Mouse (Mus musculus) layer of hippocampus, adult 9-11 months (tissue): ENCODE measurements around the gene Amdhd2.
A peak's percentile ranks its signal among the peaks of the same experiment; 100 is the strongest.

Experiments
- DNase-seq: peaks from one replicate; pipeline ENCODE4 v3.0.0; 2022

Gene Amdhd2

GRCm38 (mm10) chr17:24197032-24197824, 33.7 kb upstream of the Amdhd2 start:
- peak; percentile 78 for DNase-seq

GRCm38 (mm10) chr17:24195349-24195748, 31.8 kb upstream of the Amdhd2 start:
- no peak for DNase-seq

DNA sequence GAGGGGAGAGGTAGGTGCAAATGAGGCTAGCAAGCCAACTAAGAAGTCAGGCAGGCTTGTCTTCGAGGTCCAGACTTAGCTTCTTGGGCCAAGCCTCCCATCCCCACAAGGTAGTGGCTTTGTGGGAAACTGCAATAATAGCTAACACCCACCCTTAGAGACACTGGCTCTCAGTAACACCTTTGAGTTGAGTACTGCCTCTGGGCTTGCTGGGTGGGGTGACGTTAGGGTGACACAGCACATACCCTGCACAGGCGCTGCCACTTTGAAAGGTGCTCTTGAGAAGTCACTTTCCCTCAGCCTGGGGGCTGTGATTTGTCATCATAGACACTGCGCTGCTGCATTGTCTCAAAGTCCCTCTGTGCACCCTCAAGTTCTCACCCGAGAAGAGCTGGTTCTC, 30.2 kb upstream of the Amdhd2 start:
- DNase-seq, result no peak

DNA sequence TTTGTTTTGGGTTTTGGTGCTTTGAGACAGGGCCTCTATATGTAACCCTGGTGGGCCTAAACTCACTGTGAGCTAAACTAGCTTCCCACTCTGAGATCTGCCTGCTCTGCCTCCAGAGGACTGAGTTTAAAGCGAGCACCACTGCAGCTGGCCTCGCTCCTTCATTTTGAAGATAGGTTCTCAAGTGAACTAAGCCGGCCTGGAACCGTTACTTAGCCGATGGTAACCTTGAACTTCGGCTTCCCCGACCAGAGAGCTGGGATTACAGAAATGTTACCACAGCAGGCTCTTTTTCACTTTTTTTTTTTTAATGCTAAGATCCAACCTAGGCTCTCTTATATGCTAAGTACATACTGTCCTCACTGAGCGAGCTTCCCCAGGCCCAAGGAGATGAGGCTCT, 29.7 kb upstream of the Amdhd2 start:
- DNase-seq, result no peak

GRCm38 (mm10) chr17:24192848-24193247, 29.3 kb upstream of the Amdhd2 start:
- no peak for DNase-seq

DNA sequence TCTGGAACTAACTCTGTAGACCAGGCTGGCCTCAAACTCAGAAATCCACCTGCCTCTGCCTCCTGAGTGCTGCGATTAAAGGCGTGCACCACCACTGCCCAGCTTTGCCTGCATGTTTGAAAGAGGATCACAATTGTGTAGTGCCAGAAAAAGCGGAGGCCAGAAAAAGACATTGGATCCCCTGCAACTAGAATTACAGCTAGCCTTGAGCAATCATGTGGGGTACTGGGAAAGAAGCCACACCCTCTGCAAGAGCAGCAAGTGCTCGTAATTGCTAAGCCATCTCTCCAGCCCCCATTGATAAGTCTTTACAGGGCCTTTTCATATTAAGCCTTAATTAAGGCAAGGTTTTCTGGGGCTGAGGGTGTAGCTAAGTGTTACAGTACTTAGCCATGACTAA, 27.9 kb upstream of the Amdhd2 start:
- DNase-seq, result no peak

DNA sequence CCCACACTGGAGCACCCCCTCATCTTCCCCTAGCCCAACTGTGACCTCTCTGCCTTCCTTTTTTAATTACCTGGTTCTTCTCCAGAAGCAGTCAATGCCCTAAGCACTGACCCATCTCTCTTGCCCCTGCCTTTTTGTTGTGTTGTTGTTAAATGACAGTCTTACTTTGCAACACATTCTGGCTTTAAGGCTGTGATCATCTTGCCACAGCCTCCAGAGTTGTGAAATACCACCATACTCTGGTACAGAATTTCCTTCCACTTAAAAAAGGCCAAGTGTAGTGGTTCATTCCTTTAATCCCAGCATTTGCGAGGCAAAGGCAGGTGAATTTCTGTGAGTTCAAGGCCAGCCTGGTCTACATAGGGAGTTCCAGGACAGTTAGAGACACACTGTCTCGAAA, 27.4 kb upstream of the Amdhd2 start:
- DNase-seq, result no peak

GRCm38 (mm10) chr17:24174259-24174658, 10.7 kb upstream of the Amdhd2 start:
- no peak for DNase-seq

GRCm38 (mm10) chr17:24173423-24173822, 9.9 kb upstream of the Amdhd2 start:
- peak; percentile 62 for DNase-seq

DNA sequence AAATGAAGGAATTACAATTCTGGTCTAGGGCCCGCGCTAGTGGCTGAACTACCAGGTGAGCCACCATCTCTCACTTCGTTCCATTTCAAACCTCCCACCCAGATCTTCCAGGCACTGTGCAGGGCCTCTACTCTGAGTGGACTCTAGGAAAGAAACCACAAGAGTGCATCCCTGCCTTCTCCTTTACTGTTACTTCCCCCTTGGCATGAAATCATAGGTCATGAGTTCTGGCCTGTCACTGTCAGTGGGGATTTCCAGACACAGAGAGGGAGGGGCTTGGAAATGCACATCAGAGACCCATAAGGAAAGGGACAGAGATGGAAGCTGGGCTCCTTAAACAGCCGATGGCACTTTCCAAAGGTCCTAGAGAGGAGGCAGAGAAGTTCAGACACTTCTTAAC, 8.2 kb upstream of the Amdhd2 start:
- no peak for DNase-seq

DNA sequence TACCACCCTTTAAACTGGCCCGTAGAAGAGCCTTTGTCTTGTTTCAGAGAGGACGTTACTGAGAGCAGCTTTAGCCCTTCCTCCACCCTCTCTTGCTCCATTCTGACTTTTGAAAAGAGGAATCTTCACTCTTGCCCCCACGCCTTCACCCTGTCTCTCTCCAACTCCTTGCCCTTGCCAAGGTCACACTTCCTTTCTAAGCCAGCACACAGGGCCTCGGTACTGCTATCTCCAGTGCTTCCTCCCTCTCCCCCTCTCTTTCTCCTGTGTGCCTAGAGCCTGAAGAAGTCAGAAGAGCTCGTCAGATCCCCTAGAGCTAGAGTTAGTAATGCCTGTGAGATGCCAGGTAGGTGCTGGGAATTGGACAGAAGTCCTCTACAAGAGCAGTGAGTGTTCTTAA, 7.2 kb upstream of the Amdhd2 start:
- peak; percentile 54 for DNase-seq

GRCm38 (mm10) chr17:24170125-24170524, 6.6 kb upstream of the Amdhd2 start:
- DNase-seq, result no peak

GRCm38 (mm10) chr17:24169317-24170065, 5.9 kb upstream of the Amdhd2 start, which contains the start of gene Atp6v0c:
TSS of gene Atp6v0c (minus strand) at chr17:24169702.
- peak; percentile 97 for DNase-seq

GRCm38 (mm10) chr17:24168590-24169277, 5.2 kb upstream of the Amdhd2 start:
- DNase-seq, result peak; percentile 83

- DNase-seq, result no peak
Observed at GRCm38 (mm10) chr17:24167891-24168505, 4.4 kb upstream of the Amdhd2 start.

DNA sequence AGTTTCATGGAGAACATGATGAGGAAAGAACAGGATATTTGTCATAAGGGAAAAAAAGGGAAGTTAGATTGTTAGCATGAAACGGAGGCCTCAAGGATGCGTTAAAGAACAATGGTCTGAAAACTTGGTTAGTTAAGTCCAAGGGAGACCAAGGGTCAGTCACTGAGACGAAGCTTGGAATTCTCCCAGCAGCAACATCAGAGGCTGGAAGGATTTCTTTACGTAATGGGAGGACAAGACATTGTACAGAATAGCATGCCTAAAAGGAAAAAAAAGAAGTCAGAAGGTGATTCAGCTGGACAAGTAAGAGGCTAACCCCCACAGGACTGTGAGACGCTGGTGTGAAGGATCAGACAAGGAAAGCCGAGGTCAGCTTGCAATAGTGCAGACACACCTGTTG, 3.6 kb upstream of the Amdhd2 start:
- no peak for DNase-seq

DNA sequence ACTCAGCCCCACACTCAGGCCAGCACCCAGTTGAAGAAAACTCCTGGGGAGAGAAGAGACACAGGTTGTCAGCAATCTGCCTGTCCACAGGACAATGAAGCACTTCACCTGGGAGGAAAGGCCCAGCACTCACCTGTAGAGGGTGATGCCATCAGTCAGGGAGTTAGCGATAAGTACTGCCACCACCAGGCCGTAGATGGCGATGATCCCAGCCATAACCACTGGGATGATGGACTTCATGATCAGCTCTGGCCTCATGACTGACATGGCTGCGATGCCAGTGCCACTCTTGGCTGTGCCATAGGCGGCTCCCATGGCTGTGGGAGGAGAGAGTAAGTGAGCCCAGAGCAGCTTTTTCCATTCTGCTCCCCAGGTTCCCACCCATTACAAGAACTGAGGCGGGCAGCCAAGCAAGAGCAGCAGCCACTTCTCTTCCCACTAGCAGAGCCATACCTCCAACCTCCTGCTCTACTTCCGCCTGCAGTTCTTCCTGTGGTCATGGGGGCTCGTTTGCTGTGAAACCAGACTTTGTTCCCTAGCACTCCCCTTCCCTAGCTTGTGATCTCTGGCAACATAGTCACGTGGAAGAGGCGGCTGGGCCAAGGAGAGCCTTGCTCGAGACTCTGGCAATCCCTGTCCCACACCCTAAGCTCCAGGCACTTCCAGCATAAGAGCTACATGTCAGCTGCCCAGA, 1.1 kb upstream of the Amdhd2 start:
- DNase-seq, result peak; percentile 71

DNA sequence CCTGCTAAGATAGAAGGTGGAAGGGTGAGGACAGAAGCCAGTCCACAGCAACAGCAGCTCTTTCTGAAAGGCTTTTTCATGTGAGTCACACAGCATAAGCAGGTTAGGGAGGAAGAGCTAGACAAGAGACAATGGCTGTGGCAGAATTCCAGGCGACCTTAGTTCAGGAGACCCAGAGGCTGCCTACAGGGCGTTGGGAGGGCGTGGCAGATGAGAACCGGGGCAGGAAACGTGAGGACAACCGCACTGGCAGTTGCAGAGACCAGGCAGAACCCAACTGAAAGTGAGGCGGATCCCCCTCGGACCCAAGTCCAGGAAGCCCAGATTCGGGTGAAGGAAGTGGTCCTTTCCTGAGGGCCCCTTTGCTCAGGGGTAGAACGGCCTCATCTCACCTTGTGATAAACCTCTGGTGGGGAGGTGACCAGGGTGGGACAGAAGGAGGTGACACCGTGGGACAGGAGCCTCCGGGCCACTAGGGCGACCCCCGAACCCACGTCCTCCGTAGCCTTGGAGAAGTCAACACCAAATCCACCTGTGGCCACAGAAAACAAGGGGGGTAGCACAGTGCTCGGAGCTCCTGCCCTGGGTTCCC, 886 bp downstream of the Amdhd2 start:
- DNase-seq, result no peak

GRCm38 (mm10) chr17:24161466-24161865, 2.1 kb downstream of the Amdhd2 start:
- no peak for DNase-seq

DNA sequence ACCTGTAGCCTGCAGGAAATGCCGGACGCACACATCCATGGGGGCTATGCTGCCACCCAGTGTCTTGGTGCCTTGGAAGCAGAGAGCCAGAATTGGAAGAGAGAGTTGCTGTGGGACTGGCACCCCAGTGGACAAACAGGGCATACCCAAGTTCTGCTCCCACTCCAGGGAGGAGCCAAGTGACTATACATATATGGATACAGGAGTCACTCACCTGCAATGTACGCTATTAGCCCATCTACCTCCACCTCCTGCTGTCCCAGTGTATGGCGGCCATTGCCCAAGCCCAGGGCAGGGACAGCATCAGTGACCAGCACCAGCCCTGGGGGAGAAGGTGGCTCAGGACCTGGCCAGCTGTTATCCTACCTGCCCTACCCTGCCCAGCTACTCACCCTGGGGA, 6.0 kb downstream of the Amdhd2 start:
- DNase-seq, result no peak

GRCm38 (mm10) chr17:24157121-24157520, 6.4 kb downstream of the Amdhd2 start:
- no peak for DNase-seq

GRCm38 (mm10) chr17:24156394-24156793, 7.2 kb downstream of the Amdhd2 start:
- DNase-seq, result no peak
